Mouse (Mus musculus) embryonic facial prominence, embryonic 14.5 days (tissue): ENCODE data around the gene Spz1. TPM values are rescaled to one million over a fixed set of nuclear protein-coding genes. Genes with fewer than 3 reads are reported as not detected.
"Not testable (repeated sequence)": the region's sequence is repeated elsewhere in the genome, so short reads cannot be mapped to it uniquely, and the experiment has no call there.

Experiments
- ATAC-seq: fragments of 200-750 bp; cut with Nextera tagmentation; 2 replicates; pipeline ENCODE4 v1.8.0; 2017; ENCODE audit warnings: low read depth, moderate number of reproducible peaks, moderate TSS enrichment
- DNase-seq: peaks from one replicate; pipeline ENCODE4 v3.0.0-alpha.2; 2015; ENCODE audit warnings: low spot score
- H3K27ac ChIP-seq: fragments of 300-500 bp; sonication (generic); replicated peaks from 2 replicates; pipeline ENCODE4 v1.5.1; 2014; ENCODE audit warnings: low read depth, mild to moderate bottlenecking, low read length, moderate library complexity
- H3K27me3 ChIP-seq: fragments of 300-500 bp; sonication (generic); replicated peaks from 2 replicates; pipeline ENCODE4 v1.6.1; 2014; ENCODE audit warnings: low read length; ENCODE audit not compliant: control insufficient read depth, insufficient read depth
- H3K36me3 ChIP-seq: fragments of 300-500 bp; sonication (generic); 2 replicates; pipeline ENCODE4 v1.6.1; 2014; ENCODE audit warnings: low read length, mixed read lengths; ENCODE audit not compliant: control insufficient read depth, insufficient read depth
- H3K4me1 ChIP-seq: fragments of 300-500 bp; sonication (generic); 2 replicates; pipeline ENCODE4 v1.6.1; 2014; ENCODE audit warnings: antibody characterized with exemption, low read length; ENCODE audit not compliant: control insufficient read depth, insufficient read depth
- H3K4me2 ChIP-seq: fragments of 300-500 bp; sonication (generic); 2 replicates; pipeline ENCODE4 v1.6.1; 2014; ENCODE audit warnings: low read depth, mild to moderate bottlenecking, low read length, moderate library complexity, mixed read lengths
- H3K4me3 ChIP-seq: fragments of 300-500 bp; sonication (generic); 2 replicates; pipeline ENCODE4 v1.5.1; 2014; ENCODE audit warnings: low read depth, mild to moderate bottlenecking, low read length
- H3K9ac ChIP-seq: fragments of 300-500 bp; sonication (generic); 2 replicates; pipeline ENCODE4 v1.6.1; 2014; ENCODE audit warnings: low read depth, mild to moderate bottlenecking, low read length, moderate library complexity, mixed read lengths
- H3K9me3 ChIP-seq: fragments of 300-500 bp; sonication (generic); 2 replicates; pipeline ENCODE4 v1.6.1; 2016; ENCODE audit warnings: low read length; ENCODE audit not compliant: control insufficient read depth
- WGBS: fragments of 180-500 bp; shearing (Covaris S2); extraction: QIAGEN DNeasy Blood & Tissue Kit; methylation state at CpG from one replicate; pipeline ENCODE4 v1.1.7; 2014; 5-methylcytosine and 5-hydroxymethylcytosine counted together
- polyA plus RNA-seq: library from polyadenylated mRNA; unstranded; fragments of >200 nt; fragmentation: Nextera tagmentation; extraction: Ambion mirVana; gene quantifications from 2 replicates; pipeline ENCODE4 v1.2.1, GENCODE M21; 2014

Gene Spz1
- polyA plus RNA-seq, 1 experiment from 2014 or later: not detected

- 85% methylated on average over 4 of the region's 4 CpGs for WGBS
- not testable (repeated sequence) for ATAC-seq, DNase-seq
Measured at GRCm38 (mm10) chr13:92605306-92605705, 29.3 kb upstream of the Spz1 start.

DNA sequence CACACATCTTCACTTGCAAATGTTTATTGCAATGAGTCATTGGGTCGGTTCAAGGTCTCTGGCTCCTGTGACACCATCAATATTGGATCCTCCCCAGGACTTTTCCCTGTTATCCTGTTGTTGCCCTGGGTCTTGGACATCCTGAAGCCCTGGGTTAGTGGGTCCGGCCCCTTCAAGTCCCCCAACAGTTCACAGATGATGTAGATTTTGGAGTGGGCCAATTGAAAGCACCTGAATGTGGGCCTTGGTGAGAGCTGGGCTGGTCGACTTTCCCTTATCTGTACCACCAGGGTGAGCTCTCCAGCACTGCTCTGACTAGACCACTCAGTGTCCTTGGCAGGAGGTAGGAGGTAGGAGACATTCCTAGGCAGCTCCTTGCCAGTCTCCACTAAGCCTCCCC is 19.5 kb upstream of the Spz1 start:
- H3K4me1 ChIP-seq: no peaks in the 10 kb centered on the region; the same call in 1 of the 2 replicates
- H3K27ac ChIP-seq: no peak overlapping the region
- no peaks in the 10 kb centered on the region for H3K27me3 ChIP-seq
- H3K36me3 ChIP-seq: no peaks in the 10 kb centered on the region
- H3K4me2 ChIP-seq: no peak overlapping the region
- no peak overlapping the region for H3K9ac ChIP-seq
- DNase-seq (no peak), ATAC-seq (no peak)
- no peak overlapping the region for H3K4me3 ChIP-seq
- no peaks in the 10 kb centered on the region for H3K9me3 ChIP-seq
- 70% methylated on average over 3 of the region's 3 CpGs for WGBS

More at GRCm38 (mm10) chr13:92605306-92605705, 29.3 kb upstream of the Spz1 start:
- H3K4me1 ChIP-seq, H3K9ac ChIP-seq, H3K9me3 ChIP-seq, H3K4me3 ChIP-seq, H3K36me3 ChIP-seq, H3K27me3 ChIP-seq, H3K4me2 ChIP-seq, H3K27ac ChIP-seq: not testable (repeated sequence)

DNA sequence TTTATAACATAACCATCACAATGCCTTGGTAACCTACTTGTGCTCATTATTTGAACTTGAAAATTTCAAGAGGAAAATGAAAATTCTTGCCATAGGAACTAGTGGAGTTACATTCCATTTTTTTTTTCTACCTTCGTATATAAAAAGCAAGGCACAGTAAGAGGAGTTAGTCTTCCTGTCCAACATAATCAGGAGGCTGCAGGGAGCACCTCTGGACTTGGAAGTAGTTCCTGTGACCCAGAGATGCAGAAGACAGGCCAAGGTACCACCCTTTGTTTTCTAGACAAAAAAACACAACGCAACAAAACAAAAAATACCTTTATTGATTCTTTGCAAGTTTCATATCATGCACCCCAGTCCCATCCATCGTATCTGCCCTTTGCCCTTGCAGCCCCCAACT is 18.9 kb upstream of the Spz1 start:
- Histone ChIP-seq H3K4me3 (no peak overlapping the region), H3K27me3 (no peaks in the 10 kb centered on the region), H3K36me3 (no peaks in the 10 kb centered on the region), H3K27ac (no peak overlapping the region), H3K9me3 (no peaks in the 10 kb centered on the region), H3K9ac (no peak overlapping the region), H3K4me1 (no peaks in the 10 kb centered on the region; the same call in 1 of the 2 replicates), H3K4me2 (no peak overlapping the region)
- 85% methylated on average over 3 of the region's 3 CpGs for WGBS
- DNase-seq: no peak
- no peak for ATAC-seq

- Histone ChIP-seq H3K4me1 (no peaks in the 10 kb centered on the region; the same call in 1 of the 2 replicates), H3K9me3 (no peaks in the 10 kb centered on the region), H3K27ac (no peak overlapping the region), H3K9ac (no peak overlapping the region), H3K36me3 (no peaks in the 10 kb centered on the region), H3K4me3 (no peak overlapping the region), H3K4me2 (no peak overlapping the region), H3K27me3 (no peaks in the 10 kb centered on the region)
- DNase-seq (peak; percentile 55), ATAC-seq (peak; percentile 90)
- 50% methylated on average over 6 of the region's 6 CpGs for WGBS
Measured at GRCm38 (mm10) chr13:92594481-92594880, 18.5 kb upstream of the Spz1 start.

DNA sequence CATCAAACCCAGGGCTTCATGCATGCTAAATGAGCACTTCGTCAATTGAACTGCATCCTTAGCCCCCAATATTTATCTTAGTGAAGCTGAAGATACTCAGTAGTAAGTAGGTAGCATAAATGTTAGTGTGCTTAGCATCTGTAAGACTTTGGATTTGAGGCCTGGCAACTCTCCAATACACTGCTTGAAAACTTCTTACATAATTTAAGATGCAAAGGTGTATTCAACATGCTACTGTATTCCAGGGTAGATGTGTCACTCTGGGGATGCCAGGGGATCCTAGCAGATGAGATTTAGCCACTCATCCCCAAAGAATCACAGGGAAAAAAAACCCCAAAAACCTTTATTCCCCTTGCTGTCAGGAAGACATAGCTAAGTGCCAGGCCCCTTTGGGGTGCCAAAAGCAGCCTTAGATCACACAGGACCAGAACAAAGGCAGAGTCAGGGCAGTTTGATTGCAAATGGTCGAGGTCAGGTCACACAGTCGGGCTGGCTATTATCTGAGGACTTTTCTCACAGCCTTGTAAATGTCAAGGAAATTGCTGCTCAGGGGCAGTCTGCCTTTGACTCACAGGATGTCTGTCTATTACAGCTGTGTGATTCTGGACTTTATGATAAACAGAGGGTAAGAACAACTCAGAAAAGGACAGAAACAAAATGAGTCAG is 17.9 kb upstream of the Spz1 start:
- H3K4me1 ChIP-seq: no peaks in the 10 kb centered on the region; the same call in 1 of the 2 replicates
- no peak overlapping the region for H3K27ac ChIP-seq
- no peaks in the 10 kb centered on the region for H3K9me3 ChIP-seq
- no peak overlapping the region for H3K4me3 ChIP-seq
- no peaks in the 10 kb centered on the region for H3K27me3 ChIP-seq
- ATAC-seq: 0 out of 2 replicates have a peak, but pooled peaks have one; percentile 16
- DNase-seq: no peak
- no peak overlapping the region for H3K9ac ChIP-seq
- 30% methylated on average over 3 of the region's 3 CpGs for WGBS
- H3K36me3 ChIP-seq: no peaks in the 10 kb centered on the region
- no peak overlapping the region for H3K4me2 ChIP-seq

GRCm38 (mm10) chr13:92592786-92593635 is 17.0 kb upstream of the Spz1 start:
- Histone ChIP-seq H3K27ac (no peak overlapping the region), H3K4me1 (no peaks in the 10 kb centered on the region; the same call in 1 of the 2 replicates), H3K36me3 (no peaks in the 10 kb centered on the region), H3K9me3 (no peaks in the 10 kb centered on the region), H3K9ac (no peak overlapping the region), H3K4me3 (no peak overlapping the region), H3K27me3 (no peaks in the 10 kb centered on the region), H3K4me2 (no peak overlapping the region)
- no peak for ATAC-seq
- WGBS: 49% methylated on average over 12 of the region's 12 CpGs
- peak; percentile 54 for DNase-seq

GRCm38 (mm10) chr13:92592268-92592785 is 16.4 kb upstream of the Spz1 start:
- 76% methylated on average over 5 of the region's 5 CpGs for WGBS
- no peak overlapping the region for H3K4me2 ChIP-seq
- H3K27me3 ChIP-seq: no peaks in the 10 kb centered on the region
- ATAC-seq: no peak
- H3K36me3 ChIP-seq: no peaks in the 10 kb centered on the region
- H3K9me3 ChIP-seq: no peaks in the 10 kb centered on the region
- H3K4me1 ChIP-seq: no peaks in the 10 kb centered on the region; the same call in 1 of the 2 replicates
- H3K4me3 ChIP-seq: no peak overlapping the region
- no peak for DNase-seq
- no peak overlapping the region for H3K9ac ChIP-seq
- no peak overlapping the region for H3K27ac ChIP-seq

GRCm38 (mm10) chr13:92591225-92591624 is 15.3 kb upstream of the Spz1 start:
- Histone ChIP-seq H3K4me2 (no peak overlapping the region), H3K9ac (no peak overlapping the region), H3K4me3 (no peak overlapping the region), H3K36me3 (no peaks in the 10 kb centered on the region), H3K27me3 (no peaks in the 10 kb centered on the region), H3K4me1 (no peaks in the 10 kb centered on the region; the same call in 1 of the 2 replicates), H3K9me3 (no peaks in the 10 kb centered on the region), H3K27ac (no peak overlapping the region)
- WGBS: 67% methylated on average over 3 of the region's 3 CpGs
- ATAC-seq (no peak), DNase-seq (no peak)
